Mouse (Mus musculus): Measurements from ENCODE around the gene Lrrc8d. TPM values are rescaled to one million over a fixed set of nuclear protein-coding genes. Genes with fewer than 3 reads are reported as not detected.

Lrrc8d gene
- polyA plus RNA-seq, 1 experiment from 2014 or later: 14.5 TPM

GRCm38 (mm10) chr5:105792331-105792801 is 92.6 kb downstream of the Lrrc8d start:
- H3K27me3 ChIP-seq (replicated peaks; ENCODE audit: control insufficient read depth, insufficient read depth, low read length): no peaks in the 10 kb centered on the region
- H3K27ac ChIP-seq (ENCODE audit: low read depth, low read length): peak overlapping the region; percentile 77
- peak overlapping the region; percentile 32 for H3K4me3 ChIP-seq (ENCODE audit: low read depth, low read length)
- WGBS: 5% methylated on average over 8 of the region's 8 CpGs
- peaks cover 8% of the 10 kb centered on the region for H3K4me1 ChIP-seq (replicated peaks; ENCODE audit: control insufficient read depth, insufficient read depth, low read length)
- peak overlapping the region; percentile 43 for H3K9ac ChIP-seq (ENCODE audit: low read depth, low read length)
- peak; percentile 93 for ATAC-seq
- H3K36me3 ChIP-seq (ENCODE audit: control insufficient read depth, insufficient read depth): no peaks in the 10 kb centered on the region
- H3K4me2 ChIP-seq (replicated peaks; ENCODE audit: low read depth): peak overlapping the region; percentile 71
- no peaks in the 10 kb centered on the region for H3K9me3 ChIP-seq (ENCODE audit: control insufficient read depth)
- TF ChIP-seq CTCF (IDR thresholded peaks at IDR 0.05; ENCODE audit: low read depth): no peak

DNA sequence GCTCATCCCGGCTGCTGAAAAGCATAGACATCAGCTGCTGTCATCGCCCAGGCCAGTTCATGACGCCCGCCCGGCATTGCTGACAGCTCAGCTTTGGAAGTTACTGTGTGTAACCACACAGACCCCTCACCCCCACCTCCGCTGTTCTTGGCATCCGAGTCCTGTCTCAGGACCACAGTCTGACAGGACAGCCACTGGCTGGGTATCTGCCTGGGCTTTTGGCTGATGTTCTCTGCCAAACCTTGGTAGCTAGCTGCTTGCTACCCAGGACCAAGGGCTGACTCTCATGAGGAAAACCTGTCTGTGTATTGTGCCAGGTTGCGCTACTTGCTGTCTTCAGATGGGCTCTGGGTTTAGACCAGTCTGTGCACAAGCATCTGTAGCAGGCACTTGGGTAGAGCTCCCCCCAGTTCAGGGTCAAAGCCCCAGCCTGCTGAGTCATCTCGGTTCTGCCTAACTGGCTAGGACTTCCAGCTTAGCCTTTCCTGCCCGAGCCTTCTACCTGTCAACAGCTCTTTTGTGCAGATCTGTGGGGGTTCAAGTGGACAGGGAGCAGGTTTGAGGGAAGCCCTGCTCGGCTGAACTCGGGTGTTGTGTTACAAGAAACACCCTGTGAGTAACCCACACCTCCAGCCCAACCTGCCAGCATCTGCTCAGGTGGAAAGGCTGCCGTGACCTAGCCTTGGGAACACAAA is 93.2 kb downstream of the Lrrc8d start:
- Histone ChIP-seq H3K4me1 (replicated peaks; ENCODE audit: control insufficient read depth, insufficient read depth, low read length) (peaks cover 6% of the 10 kb centered on the region), H3K27ac (ENCODE audit: low read depth, low read length) (peak overlapping the region; percentile 77), H3K9me3 (ENCODE audit: control insufficient read depth) (no peaks in the 10 kb centered on the region), H3K36me3 (ENCODE audit: control insufficient read depth, insufficient read depth) (no peaks in the 10 kb centered on the region), H3K4me2 (replicated peaks; ENCODE audit: low read depth) (peak overlapping the region; percentile 71), H3K9ac (ENCODE audit: low read depth, low read length) (peak overlapping the region; percentile 43), H3K27me3 (replicated peaks; ENCODE audit: control insufficient read depth, insufficient read depth, low read length) (no peaks in the 10 kb centered on the region), H3K4me3 (ENCODE audit: low read depth, low read length) (peak overlapping the region; percentile 32)
- no peak for TF ChIP-seq CTCF (IDR thresholded peaks at IDR 0.05; ENCODE audit: low read depth)
- WGBS: 21% methylated on average over 13 of the region's 13 CpGs
- peak; percentile 58 for ATAC-seq

DNA sequence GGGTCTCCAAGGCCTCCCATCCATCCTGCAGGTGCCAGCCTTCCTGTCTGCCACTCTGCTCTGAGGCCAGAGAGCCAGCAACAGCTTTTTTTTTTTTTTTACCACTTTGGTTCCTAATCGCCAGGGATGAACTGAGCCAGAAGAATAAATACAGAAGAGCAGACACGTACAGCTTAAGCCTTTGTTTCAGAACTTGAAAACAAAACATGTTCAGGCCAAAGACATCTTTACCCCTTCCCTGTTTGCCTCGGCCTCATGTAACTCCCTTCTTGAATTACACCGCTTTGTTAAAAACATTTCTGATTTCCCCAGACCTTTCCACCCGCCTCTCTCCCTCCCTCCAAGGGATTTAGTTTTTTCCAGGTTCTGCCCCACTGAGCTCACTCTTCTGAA is 93.8 kb downstream of the Lrrc8d start:
- Histone ChIP-seq H3K36me3 (ENCODE audit: control insufficient read depth, insufficient read depth) (no peaks in the 10 kb centered on the region), H3K4me2 (replicated peaks; ENCODE audit: low read depth) (0 out of 2 replicates have a peak overlapping the region, but pooled peaks have one; percentile 71), H3K9me3 (ENCODE audit: control insufficient read depth) (no peaks in the 10 kb centered on the region), H3K4me3 (ENCODE audit: low read depth, low read length) (no peak overlapping the region), H3K4me1 (replicated peaks; ENCODE audit: control insufficient read depth, insufficient read depth, low read length) (peaks cover 6% of the 10 kb centered on the region), H3K9ac (ENCODE audit: low read depth, low read length) (no peak overlapping the region), H3K27me3 (replicated peaks; ENCODE audit: control insufficient read depth, insufficient read depth, low read length) (no peaks in the 10 kb centered on the region), H3K27ac (ENCODE audit: low read depth, low read length) (no peak overlapping the region)
- 82% methylated on average over 5 of the region's 5 CpGs for WGBS
- no peak for TF ChIP-seq CTCF (IDR thresholded peaks at IDR 0.05; ENCODE audit: low read depth)
- ATAC-seq: no peak

GRCm38 (mm10) chr5:105798421-105798820 is 98.7 kb downstream of the Lrrc8d start:
- no peaks in the 10 kb centered on the region for H3K27me3 ChIP-seq (replicated peaks; ENCODE audit: control insufficient read depth, insufficient read depth, low read length)
- ATAC-seq: no peak
- no peak overlapping the region for H3K9ac ChIP-seq (ENCODE audit: low read depth, low read length)
- WGBS: 64% methylated on average over 4 of the region's 4 CpGs
- no peaks in the 10 kb centered on the region for H3K9me3 ChIP-seq (ENCODE audit: control insufficient read depth)
- H3K4me2 ChIP-seq (replicated peaks; ENCODE audit: low read depth): no peak overlapping the region
- no peak for TF ChIP-seq CTCF (IDR thresholded peaks at IDR 0.05; ENCODE audit: low read depth)
- no peak overlapping the region for H3K27ac ChIP-seq (ENCODE audit: low read depth, low read length)
- H3K4me3 ChIP-seq (ENCODE audit: low read depth, low read length): no peak overlapping the region
- H3K4me1 ChIP-seq (replicated peaks; ENCODE audit: control insufficient read depth, insufficient read depth, low read length): no peaks in the 10 kb centered on the region; the same call in 1 of the 2 replicates
- no peaks in the 10 kb centered on the region for H3K36me3 ChIP-seq (ENCODE audit: control insufficient read depth, insufficient read depth)

DNA sequence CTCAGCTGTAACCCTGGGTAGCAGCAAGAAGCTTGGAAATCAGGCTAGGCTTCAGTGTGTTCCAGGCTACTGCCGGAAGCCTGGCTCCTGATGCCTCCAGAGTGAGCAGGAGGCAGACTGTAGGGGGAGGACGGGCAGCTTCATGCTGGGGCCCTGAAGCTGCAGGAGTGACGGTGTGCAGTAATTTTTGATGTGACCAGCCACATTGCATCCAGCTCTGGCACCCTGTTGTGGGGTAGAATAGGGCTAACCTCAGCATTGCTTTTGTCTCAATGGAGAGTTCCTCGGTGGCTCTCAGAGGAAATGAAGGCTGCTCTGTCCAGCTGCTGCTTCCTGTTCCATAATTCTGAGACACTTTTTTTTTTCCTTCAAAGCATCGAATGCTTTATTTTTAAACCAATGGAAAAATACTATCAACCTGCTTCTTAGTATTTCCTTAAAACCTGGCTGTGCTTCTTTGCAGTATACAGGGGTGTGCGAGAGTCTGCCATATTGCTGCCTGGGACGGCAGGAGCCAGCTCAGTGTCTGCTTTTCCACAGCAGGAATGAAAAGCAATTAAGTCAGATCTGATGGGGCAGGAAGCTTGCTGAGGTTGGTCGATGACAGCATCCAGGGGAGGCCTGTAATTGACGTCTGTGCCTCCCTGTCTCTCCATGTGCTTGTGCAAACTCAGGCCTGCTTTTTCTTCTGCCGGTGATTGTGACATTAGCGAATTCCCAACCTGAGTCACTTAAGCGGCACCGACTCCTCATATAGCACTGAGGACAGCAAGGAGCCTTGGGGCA is 100.3 kb downstream of the Lrrc8d start:
- WGBS: 29% methylated on average over 13 of the region's 13 CpGs
- H3K27ac ChIP-seq (ENCODE audit: low read depth, low read length): no peak overlapping the region; the same call in 1 of the 2 replicates
- H3K36me3 ChIP-seq (ENCODE audit: control insufficient read depth, insufficient read depth): no peaks in the 10 kb centered on the region
- H3K9me3 ChIP-seq (ENCODE audit: control insufficient read depth): no peaks in the 10 kb centered on the region
- TF ChIP-seq CTCF (IDR thresholded peaks at IDR 0.05; ENCODE audit: low read depth): no peak
- H3K27me3 ChIP-seq (replicated peaks; ENCODE audit: control insufficient read depth, insufficient read depth, low read length): no peaks in the 10 kb centered on the region
- H3K4me1 ChIP-seq (replicated peaks; ENCODE audit: control insufficient read depth, insufficient read depth, low read length): no peaks in the 10 kb centered on the region; the same call in 1 of the 2 replicates
- 0 out of 2 replicates have a peak overlapping the region, but pooled peaks have one; percentile 17 for H3K4me2 ChIP-seq (replicated peaks; ENCODE audit: low read depth)
- H3K4me3 ChIP-seq (ENCODE audit: low read depth, low read length): no peak overlapping the region
- no peak overlapping the region for H3K9ac ChIP-seq (ENCODE audit: low read depth, low read length)
- peak; percentile 34; the same call in 1 of the 2 replicates for ATAC-seq

DNA sequence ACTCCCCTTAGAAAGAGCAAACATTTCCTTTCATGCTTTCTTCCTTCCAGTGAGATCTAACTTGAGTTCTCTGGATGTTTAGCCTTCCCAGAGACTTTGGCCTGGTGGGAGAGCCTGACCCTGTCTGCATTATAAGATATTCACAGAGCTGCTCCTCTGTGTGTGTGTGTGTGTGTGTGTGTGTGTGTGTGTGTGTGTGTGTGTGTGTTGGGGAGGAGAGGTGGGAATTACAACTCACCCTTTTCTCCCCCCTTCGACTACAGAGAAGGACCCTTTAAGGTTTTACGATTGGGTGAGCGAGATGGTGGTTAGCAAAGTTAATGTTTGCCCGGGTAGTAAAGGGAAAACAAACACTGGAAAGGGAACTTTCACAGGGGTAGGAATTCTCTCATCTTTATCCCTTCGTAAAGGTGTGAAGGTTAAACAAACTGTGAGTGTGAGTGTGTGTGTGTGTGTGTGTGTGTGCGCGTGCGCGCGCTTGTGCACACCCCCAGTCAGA is 101.3 kb downstream of the Lrrc8d start:
- ATAC-seq: peak; percentile 68
- H3K9me3 ChIP-seq (ENCODE audit: control insufficient read depth): no peaks in the 10 kb centered on the region
- no peaks in the 10 kb centered on the region for H3K27me3 ChIP-seq (replicated peaks; ENCODE audit: control insufficient read depth, insufficient read depth, low read length)
- H3K36me3 ChIP-seq (ENCODE audit: control insufficient read depth, insufficient read depth): no peaks in the 10 kb centered on the region
- H3K27ac ChIP-seq (ENCODE audit: low read depth, low read length): no peak overlapping the region
- H3K4me2 ChIP-seq (replicated peaks; ENCODE audit: low read depth): peak overlapping the region; percentile 17; the same call in 1 of the 2 replicates
- H3K4me3 ChIP-seq (ENCODE audit: low read depth, low read length): no peak overlapping the region
- no peaks in the 10 kb centered on the region; the same call in 1 of the 2 replicates for H3K4me1 ChIP-seq (replicated peaks; ENCODE audit: control insufficient read depth, insufficient read depth, low read length)
- TF ChIP-seq CTCF (IDR thresholded peaks at IDR 0.05; ENCODE audit: low read depth): no peak
- WGBS: 38% methylated on average over 10 of the region's 10 CpGs
- H3K9ac ChIP-seq (ENCODE audit: low read depth, low read length): no peak overlapping the region
